Mouse (Mus musculus) MEL-GATA-1-ER (cell line): Measurements from ENCODE around the gene Tubb2a.
"Not testable (repeated sequence)": the region's sequence is repeated elsewhere in the genome, so short reads cannot be mapped to it uniquely, and the experiment has no call there.

Experiments used
- DNase-seq: peaks from one replicate; pipeline ENCODE4 v3.0.0-alpha.2; 2012; ENCODE audit warnings: low read depth; ENCODE audit errors: extremely low read depth

Tubb2a gene

DNA sequence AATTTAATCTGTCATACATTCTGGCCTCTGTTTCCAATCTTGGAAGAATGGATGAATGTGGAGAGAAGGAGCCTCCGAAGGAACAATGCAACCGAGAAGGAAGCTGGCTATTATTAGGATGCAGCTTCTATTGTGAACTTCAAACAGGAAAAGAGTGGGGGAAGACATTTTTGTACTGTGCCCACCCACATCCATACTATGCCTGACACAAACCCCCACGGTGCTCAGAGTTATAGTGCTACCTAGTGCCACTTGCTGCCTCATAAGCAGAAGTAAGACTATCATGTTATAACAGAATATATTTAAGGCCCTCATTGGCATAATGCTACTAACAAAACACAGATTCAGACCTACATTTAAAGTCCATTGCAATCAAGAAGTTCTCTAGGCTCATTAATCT is 11.6 kb upstream of the Tubb2a start:
- no peak for DNase-seq

DNA sequence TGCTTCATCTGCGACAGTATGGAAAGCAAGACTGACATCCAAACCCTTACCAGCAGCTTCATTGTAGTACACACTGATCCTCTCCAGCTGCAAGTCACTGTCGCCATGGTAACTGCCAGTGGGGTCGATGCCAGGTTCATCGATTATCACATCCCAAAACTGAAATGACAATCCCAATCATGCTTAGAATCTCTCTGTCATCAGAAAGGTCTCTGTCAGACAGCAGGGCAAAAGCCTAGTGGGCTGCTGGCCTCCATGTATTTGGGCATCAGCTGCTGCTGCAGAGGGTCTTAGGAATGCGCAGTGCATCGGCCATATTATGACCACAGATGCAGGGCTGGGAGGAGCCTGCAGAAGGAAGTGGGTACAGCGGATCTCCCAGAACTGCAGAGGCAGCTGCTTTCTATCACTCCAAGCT is 11.1 kb upstream of the Tubb2a start:
- no peak for DNase-seq

DNA sequence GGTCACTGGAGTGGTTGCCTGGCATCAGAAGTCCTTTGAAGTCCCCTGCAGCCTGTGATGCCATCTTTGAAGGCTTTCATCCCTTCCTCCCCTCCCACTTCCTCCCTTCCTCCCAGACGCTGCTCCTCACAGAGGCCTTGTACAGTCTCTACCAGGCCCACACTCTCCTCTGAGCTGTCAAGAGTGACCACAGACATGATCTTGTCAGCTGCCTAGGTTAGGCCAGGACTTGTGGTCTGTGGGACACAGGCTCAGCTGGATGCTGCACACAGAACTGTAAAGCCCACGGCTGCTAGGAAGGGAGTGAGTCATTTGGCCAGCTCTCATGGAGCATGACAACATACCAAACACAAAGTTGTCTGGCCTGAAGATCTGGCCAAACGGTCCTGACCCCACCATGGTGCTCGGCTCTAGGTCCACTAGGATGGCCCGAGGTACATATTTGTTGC is 10.4 kb upstream of the Tubb2a start:
- DNase-seq, result not testable (repeated sequence)

DNA sequence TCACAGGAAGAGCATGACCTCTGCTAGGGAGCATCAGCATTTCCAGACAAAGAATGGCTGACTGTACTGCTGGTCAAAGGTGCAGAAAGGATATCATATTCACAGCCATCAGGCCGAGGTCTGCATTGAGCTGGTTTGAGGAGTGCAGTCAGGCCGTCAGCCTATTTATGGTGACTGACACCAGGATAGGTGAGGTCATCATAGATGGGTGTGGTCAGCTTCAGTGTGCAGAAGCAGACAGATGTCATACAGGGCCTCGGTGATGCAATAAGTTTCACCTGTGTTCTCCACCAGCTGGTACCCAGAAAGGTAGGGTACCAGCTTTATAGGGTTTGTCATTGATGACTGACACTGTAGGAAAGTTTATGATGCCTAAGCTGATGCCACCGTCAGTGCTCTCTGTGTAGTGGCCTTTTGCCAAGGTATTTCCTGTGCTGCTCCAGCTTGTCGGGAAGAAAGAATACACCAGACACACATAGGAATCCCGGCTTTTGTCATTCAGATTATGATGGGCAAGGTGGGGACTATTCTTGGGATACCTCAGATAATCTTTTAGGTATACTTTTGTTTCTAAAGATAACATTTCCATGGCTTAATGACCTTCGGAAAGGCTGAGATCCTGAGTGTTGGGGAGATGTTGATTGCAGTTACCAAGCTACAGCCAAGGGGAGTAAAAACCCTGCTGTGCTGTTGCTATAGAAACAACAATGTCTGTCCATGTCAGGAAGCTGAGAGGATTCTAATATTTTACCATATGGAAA is 9.4 kb upstream of the Tubb2a start:
- no peak for DNase-seq

DNA sequence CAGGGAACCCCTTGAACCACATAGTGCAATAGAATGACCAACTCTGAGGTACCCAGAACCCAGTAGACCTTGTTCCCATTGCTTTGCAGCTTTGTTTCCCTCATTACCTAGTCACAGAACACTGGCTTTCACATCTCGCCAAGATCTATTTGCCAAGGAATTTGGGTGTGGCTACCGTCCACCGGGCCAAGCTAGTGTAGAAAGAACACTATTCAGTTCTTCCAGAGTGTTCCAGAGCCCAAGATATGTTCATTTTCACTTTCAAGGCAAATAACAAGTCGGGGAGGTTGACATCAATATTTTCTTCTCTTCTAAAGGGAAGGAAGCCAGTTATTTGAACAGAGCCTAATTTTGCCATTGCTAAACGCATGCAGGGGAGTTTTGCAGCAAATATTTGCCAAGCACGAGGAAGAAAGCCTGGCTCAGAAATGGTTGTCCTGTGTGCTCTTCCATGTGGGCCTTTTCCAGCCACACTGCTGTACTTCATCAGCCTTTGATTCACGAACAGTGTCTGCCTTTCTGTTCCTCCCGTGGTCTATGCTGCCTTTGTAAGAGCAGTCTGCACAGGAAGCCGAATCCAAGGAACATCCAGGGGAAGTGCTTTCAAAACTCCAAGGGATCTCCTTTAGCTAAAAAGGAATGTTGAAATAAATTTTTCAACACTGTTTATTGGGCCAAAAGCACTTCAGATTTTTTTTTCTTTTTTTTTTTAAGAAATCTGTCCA is 6.4 kb upstream of the Tubb2a start:
- no peak for DNase-seq

DNA sequence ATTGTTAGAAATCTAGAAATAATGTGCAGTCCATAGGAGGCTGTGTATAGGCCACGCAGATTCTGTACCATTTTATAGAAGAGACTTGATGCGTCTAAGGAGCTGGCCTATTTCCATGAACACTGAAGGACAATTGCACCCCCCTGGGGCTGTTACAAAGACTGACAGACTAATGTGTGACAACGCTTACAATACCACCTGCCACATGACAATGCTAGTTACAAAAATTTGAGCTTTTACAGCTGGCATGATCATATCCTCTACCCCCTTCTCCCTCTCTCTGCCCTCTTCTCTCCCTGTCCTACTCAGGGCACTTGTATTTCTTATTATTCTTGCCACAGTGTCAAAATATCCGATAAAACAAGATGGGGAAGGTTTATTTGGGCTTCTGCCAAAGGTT is 4.1 kb upstream of the Tubb2a start:
- no peak for DNase-seq

DNA sequence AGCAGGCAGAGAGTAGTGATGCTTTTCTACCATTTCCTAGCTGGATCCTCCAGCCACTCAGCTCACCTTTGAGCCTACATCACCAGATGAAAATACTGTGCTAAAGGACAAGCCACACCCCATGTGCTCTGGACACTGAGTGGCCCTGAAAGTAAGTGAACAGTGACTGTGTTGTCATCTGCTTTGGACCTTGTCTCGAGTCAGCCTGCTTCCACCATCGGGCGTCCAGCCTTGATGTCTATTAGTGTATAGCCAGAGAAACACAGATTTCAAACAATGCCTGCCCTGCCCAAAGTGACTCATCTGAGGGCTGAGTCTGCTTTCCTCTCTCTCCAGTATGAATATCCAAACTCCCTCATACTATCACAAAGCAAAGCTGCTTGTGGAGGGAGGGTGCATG is 2.0 kb upstream of the Tubb2a start:
- no peak for DNase-seq

DNA sequence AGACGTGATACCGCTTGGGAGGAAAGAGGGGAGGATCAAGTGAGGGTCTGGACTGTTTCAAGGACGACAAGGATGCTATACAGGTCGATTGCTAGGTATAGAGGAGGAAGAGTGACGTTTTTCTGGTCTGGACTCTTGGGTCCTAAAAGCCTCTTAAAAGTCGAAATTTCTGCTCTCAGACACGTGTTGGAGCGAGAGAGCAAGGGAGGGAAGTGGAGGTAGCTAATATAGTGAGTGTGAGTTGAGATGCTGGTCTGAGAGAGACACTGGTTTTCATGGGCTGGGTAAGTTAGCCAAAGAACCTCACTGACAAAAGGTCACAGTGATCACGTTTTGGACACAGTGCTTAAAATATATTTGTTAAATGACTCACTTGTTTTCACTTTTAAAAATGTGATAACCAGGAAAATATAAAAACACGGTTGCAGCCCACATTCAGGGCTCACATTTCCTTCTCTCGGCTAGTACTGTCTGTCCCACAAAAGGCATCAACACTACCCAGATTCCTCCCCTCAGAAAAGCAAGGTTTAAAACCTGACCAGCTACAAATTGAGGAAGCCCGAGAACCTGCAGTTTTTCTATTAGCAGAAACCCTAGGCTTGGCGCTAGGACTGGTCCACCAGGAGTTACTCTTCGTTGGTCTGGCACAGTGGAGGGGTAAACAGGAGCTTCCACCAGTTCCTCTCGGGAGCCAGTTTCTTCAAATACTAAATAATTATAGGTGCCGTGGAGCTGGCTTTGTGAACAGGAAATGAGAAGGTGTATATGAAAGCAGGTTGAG is 883 bp upstream of the Tubb2a start:
- DNase-seq, result no peak

DNA sequence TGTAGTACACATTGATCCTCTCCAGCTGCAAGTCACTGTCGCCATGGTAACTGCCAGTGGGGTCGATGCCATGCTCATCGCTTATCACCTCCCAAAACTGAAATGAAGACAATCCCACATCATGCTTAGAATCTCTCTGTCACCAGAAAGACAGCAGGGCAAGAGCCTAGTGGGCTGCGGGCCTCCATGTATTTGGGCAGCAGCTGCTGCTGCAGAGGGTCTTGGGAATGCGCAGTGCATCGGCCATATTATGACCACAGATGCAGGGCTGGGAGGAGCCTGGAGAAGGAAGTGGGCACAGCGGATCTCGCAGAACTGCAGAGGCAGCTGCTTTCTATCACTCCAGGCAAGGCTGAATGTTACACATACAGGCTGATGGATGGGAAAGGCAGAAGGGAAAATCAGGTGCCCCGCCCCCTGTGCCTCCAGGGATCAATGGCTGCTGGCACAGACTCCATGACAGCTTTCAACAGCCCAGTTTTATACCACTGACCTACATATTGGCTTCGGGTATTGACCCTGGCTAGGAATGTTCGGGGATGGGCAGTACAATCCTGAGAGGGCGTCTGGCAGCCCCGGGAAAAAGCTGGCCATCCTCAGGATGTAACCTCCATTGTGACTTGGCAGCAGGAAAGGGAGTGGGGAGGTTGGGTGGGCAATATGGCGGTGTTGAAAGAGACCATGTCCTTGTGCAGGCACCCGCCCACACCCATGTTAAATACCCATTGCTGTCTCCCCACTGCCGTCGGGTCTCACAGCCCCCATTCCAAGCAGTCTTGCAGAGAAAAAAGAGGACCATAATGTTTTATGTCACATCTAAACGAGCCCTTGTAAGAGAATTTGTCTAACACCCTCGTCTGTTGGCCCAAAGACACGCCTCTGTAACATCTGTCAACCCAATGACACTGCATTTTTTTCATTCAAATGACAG is 981 bp downstream of the Tubb2a start:
- no peak for DNase-seq

DNA sequence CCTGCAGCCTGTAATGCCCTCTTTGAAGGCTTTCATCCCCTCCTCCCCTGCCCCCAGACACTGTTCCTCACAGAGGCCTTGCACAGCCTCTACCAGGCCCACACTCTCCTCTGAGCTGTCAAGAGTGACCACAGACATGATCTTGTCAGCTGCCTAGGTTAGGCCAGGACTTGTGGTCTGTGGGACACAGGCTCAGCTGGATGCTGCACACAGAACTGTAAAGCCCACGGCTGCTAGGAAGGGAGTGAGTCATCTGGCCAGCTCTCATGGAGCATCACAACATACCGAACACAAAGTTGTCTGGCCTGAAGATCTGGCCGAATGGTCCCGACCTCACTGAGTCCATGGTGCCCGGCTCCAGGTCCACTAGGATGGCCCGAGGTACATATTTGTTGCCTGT is 1.9 kb downstream of the Tubb2a start:
- not testable (repeated sequence) for DNase-seq

DNA sequence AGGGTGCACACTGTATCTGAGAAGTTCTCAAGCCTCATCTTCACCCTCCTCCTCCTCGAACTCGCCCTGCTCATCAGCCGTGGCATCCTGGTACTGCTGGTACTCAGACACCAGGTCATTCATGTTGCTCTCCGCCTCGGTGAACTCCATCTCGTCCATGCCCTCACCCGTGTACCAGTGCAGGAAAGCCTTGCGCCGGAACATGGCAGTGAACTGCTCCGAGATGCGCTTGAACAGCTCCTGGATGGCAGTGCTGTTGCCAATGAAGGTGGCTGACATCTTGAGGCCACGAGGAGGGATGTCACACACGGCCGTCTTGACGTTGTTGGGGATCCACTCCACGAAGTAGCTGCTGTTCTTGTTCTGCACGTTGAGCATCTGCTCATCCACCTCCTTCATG is 3.4 kb downstream of the Tubb2a start:
- DNase-seq, result not testable (repeated sequence)

DNA sequence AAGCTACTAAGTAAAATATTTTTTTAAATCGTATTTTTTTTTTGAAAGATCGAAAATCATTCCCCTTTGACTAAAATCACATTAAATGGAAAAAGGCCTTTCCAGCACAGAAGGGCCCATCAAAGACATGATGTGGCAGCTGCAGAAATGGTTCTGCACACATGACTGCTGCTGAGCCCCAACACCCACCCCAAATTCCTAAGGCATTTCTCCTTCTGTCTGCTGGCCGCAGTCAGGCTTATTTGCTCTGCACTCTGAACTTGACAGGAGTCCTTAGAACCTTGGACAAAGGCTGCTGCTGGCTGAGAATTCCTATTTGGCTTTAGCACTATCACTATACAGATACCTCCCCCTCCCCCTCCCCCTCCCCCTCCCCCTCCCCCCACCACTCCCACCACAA is 5.0 kb downstream of the Tubb2a start:
- DNase-seq, result no peak

DNA sequence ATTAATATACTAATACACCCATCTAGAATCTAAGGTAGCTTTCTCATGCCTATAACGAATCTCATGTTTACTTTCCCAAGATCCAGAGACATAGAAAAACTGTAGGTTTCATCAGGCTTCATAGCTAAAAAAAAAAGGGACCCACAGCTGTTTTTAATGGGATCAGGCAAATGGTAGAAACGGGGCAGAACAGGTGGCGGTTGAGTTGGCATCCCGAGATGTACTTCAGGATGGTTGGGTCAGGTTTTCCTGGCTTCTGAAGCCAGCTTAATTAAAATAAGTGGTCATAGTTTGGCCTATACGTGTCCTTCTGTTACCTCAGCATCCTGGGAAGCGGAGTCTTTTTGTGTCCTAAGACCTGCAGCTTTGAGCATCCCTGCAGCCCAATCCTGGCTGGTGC is 6.0 kb downstream of the Tubb2a start:
- no peak for DNase-seq

DNA sequence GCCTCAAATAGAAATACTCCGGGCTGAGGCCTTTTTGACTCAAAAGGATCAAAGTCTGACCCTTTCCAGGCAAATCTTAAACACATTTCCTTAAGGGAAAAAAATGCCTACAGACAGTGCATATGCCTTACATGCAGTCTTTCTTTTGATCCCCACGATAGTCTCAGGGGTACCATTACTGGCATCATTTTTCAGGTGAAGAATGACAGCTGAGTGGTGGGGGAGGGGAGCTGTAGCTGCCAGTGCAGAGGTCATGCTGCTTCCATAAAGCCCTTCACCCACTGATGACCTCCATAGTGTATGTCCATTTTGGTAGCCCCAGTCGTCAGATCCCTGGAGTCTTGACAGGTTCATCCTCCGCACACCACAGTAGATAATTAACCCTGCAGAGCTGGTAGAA is 7.5 kb downstream of the Tubb2a start:
- DNase-seq, result no peak

DNA sequence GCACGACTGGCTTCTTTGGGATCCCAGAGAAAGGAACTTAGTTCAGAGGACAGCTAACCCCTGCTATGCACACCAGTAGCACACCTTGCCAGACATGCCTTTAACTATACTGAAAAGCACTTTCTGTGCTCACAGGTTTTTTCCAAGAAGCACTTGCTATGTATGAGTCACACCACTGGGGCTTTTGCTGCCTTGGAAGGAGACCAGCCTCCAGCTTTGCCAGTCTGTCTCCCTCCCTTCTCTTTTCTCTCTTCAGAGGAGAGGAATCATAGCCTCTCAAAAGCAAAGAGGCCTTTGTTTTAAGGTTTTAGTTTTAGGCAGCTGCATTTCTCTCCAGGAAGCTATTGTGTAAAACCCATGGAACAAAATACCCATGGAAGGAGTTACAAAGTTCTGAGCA is 11.5 kb downstream of the Tubb2a start:
- no peak for DNase-seq

DNA sequence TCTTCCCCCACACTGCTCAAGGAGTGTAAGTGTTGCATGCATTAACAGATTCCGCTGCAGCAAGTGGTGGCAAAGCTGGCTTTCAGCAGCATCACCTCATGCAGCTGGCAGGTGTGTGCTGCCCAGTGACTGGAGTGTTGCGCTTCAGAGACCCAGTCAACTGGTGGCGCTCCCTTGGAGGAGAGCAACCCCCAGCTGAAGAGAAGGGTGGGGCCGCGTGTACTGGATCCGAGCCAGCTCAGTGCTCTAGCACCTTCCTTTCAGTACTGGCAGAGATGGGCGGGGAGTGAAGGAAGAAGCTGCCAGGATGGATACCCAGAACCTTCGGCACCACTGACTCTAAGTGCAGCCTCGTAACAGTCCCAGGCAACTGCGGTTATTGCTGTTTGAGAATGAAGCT is 15.3 kb downstream of the Tubb2a start:
- DNase-seq, result no peak

DNA sequence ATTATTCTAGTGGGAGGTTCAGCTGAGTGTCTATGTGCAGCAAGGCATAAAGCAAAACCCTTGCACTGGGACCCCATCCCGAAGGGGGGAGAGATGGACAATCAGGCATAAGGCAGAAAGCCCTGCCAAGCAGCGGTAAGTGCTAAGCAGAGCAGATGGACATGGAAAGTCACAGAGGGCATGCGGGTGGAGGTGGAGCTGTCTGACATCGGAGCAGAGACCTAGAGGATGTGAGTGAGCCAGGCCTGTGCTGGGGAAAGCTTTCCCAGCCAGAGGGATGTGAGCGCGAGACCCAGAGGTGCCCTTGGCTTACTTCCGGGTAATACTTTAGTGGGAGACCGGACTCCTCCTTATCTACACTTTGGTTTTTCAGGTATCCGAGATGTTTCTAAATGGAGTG is 17.7 kb downstream of the Tubb2a start:
- no peak for DNase-seq

DNA sequence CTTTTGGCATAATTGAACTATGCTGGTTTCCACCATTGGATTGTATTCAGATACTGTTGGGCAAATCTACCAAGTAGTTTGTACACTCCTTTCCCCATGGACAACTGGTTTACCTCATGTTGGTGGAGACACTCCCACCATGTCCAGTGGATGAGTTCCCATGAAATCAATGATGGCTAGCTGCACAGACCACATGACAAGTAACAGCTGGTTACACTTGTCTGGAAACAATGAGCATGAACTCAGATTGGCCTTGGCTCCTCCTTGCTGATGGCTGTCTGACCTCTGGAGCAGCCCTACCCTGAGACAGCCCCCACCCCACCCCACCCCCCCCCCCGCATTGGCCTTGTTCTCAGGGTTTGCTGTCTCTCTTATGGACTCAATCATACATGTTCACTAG is 20.6 kb downstream of the Tubb2a start:
- no peak for DNase-seq

DNA sequence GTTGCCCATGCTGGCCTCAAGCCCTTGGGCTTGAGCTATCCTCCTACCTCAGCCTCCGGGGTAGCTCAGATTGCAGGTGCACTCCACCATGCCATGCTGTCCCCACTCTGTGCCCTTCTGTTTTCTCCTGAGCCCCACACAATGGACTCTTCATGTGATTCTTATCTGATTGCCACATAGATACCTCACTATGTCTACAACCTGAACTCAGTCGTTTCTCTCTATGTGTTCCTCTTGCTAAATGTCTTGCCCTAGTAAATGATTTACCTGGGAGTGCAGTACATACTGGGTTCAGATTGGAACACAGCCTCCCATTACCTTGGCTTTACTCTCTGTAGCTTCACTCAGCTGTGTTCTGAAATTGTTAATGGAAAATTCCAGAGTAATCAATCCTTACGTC is 22.8 kb downstream of the Tubb2a start:
- DNase-seq, result no peak

DNA sequence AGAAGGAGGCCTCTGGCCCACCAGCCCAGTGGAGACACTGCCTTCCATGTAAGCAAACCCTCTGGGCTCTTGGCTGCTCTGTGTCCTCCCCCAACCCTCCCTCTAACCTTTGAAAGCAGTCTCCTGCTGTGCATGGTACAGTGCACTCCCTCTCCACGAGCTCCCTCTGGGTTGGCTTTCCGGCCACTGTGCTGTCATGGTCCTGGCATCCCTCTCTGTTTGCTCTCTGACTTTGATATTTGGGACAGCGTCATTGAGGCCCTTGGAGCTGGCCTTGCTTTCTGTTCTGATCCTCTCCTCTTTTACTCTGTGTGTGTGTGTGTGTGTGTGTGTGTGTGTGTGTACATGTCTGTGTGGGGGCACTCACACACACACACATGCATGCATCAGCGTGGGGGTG is 23.4 kb downstream of the Tubb2a start:
- DNase-seq, result no peak

DNA sequence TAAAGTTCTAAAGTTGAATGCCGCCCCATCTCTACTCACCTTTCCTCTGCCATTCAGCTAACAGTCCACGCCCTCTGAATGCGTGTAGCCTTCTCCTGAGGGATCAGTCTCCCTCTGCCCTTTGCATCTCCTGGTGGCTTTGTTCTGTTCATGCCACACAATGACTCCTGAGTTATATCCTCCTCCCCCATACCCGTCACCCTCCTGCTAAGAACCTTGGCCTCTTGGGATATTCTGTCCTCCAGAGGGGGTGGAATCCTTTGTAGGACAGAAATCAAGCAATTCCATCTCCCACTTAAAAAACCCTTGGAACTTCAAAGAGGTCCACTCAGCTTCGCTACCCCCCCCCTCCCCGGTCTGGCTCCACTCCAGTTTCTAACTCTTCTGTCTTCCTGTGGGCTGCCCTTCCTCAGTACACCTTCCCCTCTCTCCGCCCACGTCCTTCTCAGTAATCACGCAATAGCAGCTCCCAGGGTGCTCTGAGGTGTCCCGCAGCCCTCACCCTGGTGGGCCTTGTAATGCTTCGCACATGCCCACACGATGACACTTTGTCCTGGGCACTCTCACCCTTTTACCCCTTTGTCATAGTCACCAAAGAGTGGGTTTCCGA is 24.0 kb downstream of the Tubb2a start:
- DNase-seq, result no peak
